Mouse (Mus musculus) liver, embryonic 14.5 days (tissue): ENCODE results near the gene Olfr1416. TPM values are rescaled to one million over a fixed set of nuclear protein-coding genes. Genes with fewer than 3 reads are reported as not detected.

Experiments
- ATAC-seq: fragments of 200-750 bp; cut with Nextera tagmentation; 2 replicates; pipeline ENCODE4 v1.8.0; 2017; ENCODE audit warnings: moderate number of reproducible peaks, mild to moderate bottlenecking, moderate library complexity; ENCODE audit not compliant: insufficient read depth
- DNase-seq, 3 experiments: peaks; one replicate each; pipeline ENCODE4 v3.0.0-alpha.2; 2012 to 2013; ENCODE audit warnings: low read depth in 3 of 3, low spot score in 3 of 3
- H3K27ac ChIP-seq: fragments of 300-500 bp; sonication (generic); 2 replicates; pipeline ENCODE4 v1.5.1; 2014; ENCODE audit warnings: moderate library complexity, mild to moderate bottlenecking, control low read depth, inconsistent platforms
- H3K27me3 ChIP-seq: fragments of 300-500 bp; sonication (generic); 2 replicates; pipeline ENCODE4 v1.6.1; 2014; ENCODE audit warnings: mild to moderate bottlenecking, low read length, moderate library complexity; ENCODE audit not compliant: control insufficient read depth, insufficient read depth
- H3K36me3 ChIP-seq: fragments of 300-500 bp; sonication (generic); replicated peaks from 2 replicates; pipeline ENCODE4 v1.6.1; 2014; ENCODE audit warnings: low read depth; ENCODE audit not compliant: control insufficient read depth, insufficient read depth
- H3K4me1 ChIP-seq, 2 experiments: fragments of 200-500 bp in 1 of 2; fragments of 300-500 bp in 1 of 2; sonication (generic) in 1 of 2; replicated peaks; 2 replicates each; pipeline ENCODE4 v1.6.1; 2012 to 2014; ENCODE audit warnings: antibody characterized with exemption in 1 of 2, inconsistent platforms in 1 of 2, low read length in 1 of 2; ENCODE audit not compliant: control insufficient read depth in 2 of 2, insufficient read depth in 2 of 2
- H3K4me2 ChIP-seq: fragments of 300-500 bp; sonication (generic); 2 replicates; pipeline ENCODE4 v1.6.1; 2014; ENCODE audit warnings: low read depth, mild to moderate bottlenecking, control low read depth, moderate library complexity
- H3K4me3 ChIP-seq, 2 experiments: fragments of 200-500 bp in 1 of 2; fragments of 300-500 bp in 1 of 2; sonication (generic) in 1 of 2; 2 replicates each; pipeline ENCODE4 v1.5.1; 2012 to 2014; ENCODE audit warnings: low read depth in 2 of 2, low read length in 2 of 2, mild to moderate bottlenecking in 2 of 2, control low read depth in 1 of 2, inconsistent platforms in 1 of 2, moderate library complexity in 1 of 2; ENCODE audit not compliant: insufficient read depth in 1 of 2
- H3K9ac ChIP-seq: fragments of 300-500 bp; sonication (generic); replicated peaks from 2 replicates; pipeline ENCODE4 v1.6.1; 2014; ENCODE audit warnings: mild to moderate bottlenecking, control low read depth, moderate library complexity
- H3K9me3 ChIP-seq: fragments of 300-500 bp; sonication (generic); 2 replicates; pipeline ENCODE4 v1.6.1; 2016; ENCODE audit warnings: low read length, mixed read lengths; ENCODE audit not compliant: control insufficient read depth
- CTCF ChIP-seq: IDR thresholded peaks from 2 replicates; pipeline ENCODE4 v1.5.1; 2016; ENCODE audit warnings: antibody characterized with exemption, low read depth, control low read depth
- EP300 ChIP-seq: IDR thresholded peaks from 2 replicates; pipeline ENCODE4 v1.6.1; 2016; ENCODE audit warnings: antibody characterized with exemption, low read depth
- WGBS: fragments of 180-500 bp; shearing (Covaris S2); extraction: QIAGEN DNeasy Blood & Tissue Kit; methylation state at CpG from one replicate; pipeline ENCODE4 v1.1.7; 2014; ENCODE audit not compliant: insufficient replicate concordance; 5-methylcytosine and 5-hydroxymethylcytosine counted together
- polyA plus RNA-seq, 2 experiments: library from polyadenylated mRNA; depleted of rRNA in 1 of 2; stranded (reverse) in 1 of 2; unstranded in 1 of 2; fragments of >200 nt; fragmentation: Nextera tagmentation in 1 of 2; extraction: Ambion mirVana in 1 of 2; gene quantifications; 2 replicates each; pipeline versions ENCODE4 v1.2.1 to v1.2.3; 2012 to 2014

The Olfr1416 gene
- polyA plus RNA-seq, 2 experiments, result not detected

- no peaks in the 10 kb centered on the region for H3K27me3 ChIP-seq
- peaks cover 6% of the 10 kb centered on the region for H3K36me3 ChIP-seq
- ATAC-seq (peak; percentile 90), DNase-seq (peak; percentile 30 to 32 (median 30))
- H3K4me3 ChIP-seq, result no peak overlapping the region
- H3K4me2 ChIP-seq, result no peak overlapping the region
- H3K9ac ChIP-seq, result no peak overlapping the region
- no peak overlapping the region for H3K27ac ChIP-seq
- WGBS, result 16% methylated on average over 6 of the region's 6 CpGs
- H3K9me3 ChIP-seq, result no peaks in the 10 kb centered on the region
- H3K4me1 ChIP-seq, result peaks cover 0 to 6% of the 10 kb centered on the region in 2 experiments; a peak in 2 of 4 replicates
- TF ChIP-seq CTCF (0 out of 2 replicates have a peak, but pooled peaks have one; percentile 3), EP300 (peak; percentile 49)
Measured at GRCm38 (mm10) chr1:92441453-92442063, 43.4 kb downstream of the Olfr1416 start.

DNA sequence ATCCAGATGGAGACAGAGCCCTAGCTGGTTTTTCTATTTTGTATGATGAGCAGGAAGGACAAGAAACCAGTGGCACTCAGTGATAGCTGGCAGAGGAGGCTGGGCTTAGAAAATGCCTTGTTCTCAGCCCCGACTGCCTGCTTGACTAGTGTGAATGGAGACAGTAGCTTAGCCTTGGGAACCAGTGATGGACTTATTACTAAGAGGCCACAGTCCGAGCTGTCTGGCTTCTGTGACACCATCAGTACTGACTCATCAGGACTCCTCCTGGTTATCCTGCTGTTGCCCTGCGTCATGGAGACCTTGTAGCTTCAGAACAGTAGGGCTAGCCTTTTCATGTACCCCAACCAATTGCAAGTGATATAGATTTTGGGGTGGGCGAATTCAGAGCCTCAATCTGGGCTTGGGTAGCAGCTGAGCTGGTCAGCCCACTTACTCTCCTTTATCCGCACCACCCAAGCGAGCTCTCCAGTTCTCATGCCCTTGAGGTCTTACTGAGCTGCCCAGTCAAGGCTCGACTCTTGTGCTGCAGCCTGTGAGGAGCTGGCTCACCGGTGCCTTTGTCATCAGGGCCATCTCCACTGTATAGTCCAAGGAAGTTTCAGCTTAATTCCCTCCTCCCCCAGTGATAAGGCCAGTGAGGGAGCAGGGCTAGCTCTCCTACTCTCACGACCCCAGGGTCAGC, 44.7 kb downstream of the Olfr1416 start:
- TF ChIP-seq CTCF (no peak), EP300 (no peak)
- H3K4me2 ChIP-seq, result no peak overlapping the region
- H3K9ac ChIP-seq, result no peak overlapping the region
- no peak overlapping the region for H3K4me3 ChIP-seq
- peaks cover 0 to 6% of the 10 kb centered on the region in 2 experiments; a peak in 2 of 4 replicates for H3K4me1 ChIP-seq
- ATAC-seq, result no peak
- H3K9me3 ChIP-seq, result no peaks in the 10 kb centered on the region
- WGBS, result 75% methylated on average over 9 of the region's 9 CpGs
- H3K27me3 ChIP-seq, result no peaks in the 10 kb centered on the region
- H3K36me3 ChIP-seq, result peaks cover 3% of the 10 kb centered on the region
- no peak overlapping the region for H3K27ac ChIP-seq
- no peak for DNase-seq

GRCm38 (mm10) chr1:92437678-92438271, 47.1 kb downstream of the Olfr1416 start:
- no peak for ATAC-seq

DNA sequence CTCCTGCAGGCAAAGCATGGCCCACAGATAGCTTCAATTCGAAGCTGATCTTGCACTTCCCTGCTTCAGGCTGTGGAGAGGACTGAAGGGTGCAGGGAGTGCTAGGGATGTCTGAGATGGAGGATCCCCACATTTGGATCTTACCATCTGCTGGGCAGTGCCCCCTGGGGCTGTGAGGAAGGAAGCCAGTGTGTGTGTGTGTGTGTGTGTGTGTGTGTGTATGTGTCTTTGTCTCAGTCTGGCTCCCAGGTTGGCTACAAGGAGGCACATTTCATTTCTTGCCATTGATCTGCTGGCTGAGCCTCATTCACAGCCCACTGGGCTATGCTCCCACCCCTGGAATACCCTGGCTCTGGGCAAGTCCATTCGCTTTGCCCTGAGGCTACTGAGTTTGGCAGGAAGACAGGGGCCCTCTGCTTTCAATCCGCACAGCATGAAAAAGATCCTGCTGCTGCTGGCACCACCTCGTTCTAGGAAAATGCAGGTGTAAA, 48.0 kb downstream of the Olfr1416 start:
- Histone ChIP-seq H3K27me3 (no peaks in the 10 kb centered on the region), H3K4me3 (no peak overlapping the region), H3K36me3 (peaks cover 3% of the 10 kb centered on the region), H3K4me1 (peaks cover 0 to 3% of the 10 kb centered on the region in 2 experiments; a peak in 2 of 4 replicates), H3K9ac (no peak overlapping the region), H3K27ac (no peak overlapping the region), H3K4me2 (no peak overlapping the region), H3K9me3 (no peaks in the 10 kb centered on the region)
- WGBS, result 58% methylated on average over 4 of the region's 4 CpGs
- ATAC-seq (no peak), DNase-seq (no peak)
- TF ChIP-seq CTCF (no peak), EP300 (no peak)

More at GRCm38 (mm10) chr1:92437678-92438271, 47.1 kb downstream of the Olfr1416 start:
- no peak for DNase-seq
- TF ChIP-seq EP300 (no peak), CTCF (no peak)
- Histone ChIP-seq H3K36me3 (peaks cover 3% of the 10 kb centered on the region), H3K4me3 (no peak overlapping the region), H3K27me3 (no peaks in the 10 kb centered on the region), H3K4me1 (peaks cover 0 to 6% of the 10 kb centered on the region in 2 experiments; a peak in 2 of 4 replicates), H3K9ac (no peak overlapping the region), H3K4me2 (no peak overlapping the region), H3K27ac (no peak overlapping the region), H3K9me3 (no peaks in the 10 kb centered on the region)
- 41% methylated on average over 9 of the region's 9 CpGs for WGBS

- Histone ChIP-seq H3K27me3 (no peaks in the 10 kb centered on the region), H3K36me3 (peaks cover 3% of the 10 kb centered on the region), H3K9me3 (no peaks in the 10 kb centered on the region), H3K4me1 (no peaks in the 10 kb centered on the region), H3K9ac (no peak overlapping the region), H3K4me2 (no peak overlapping the region), H3K27ac (no peak overlapping the region), H3K4me3 (no peak overlapping the region)
- DNase-seq (no peak), ATAC-seq (no peak)
- 64% methylated on average over 1 of the region's 1 CpGs for WGBS
- TF ChIP-seq EP300 (no peak), CTCF (no peak)
Measured at GRCm38 (mm10) chr1:92434986-92435385, 49.9 kb downstream of the Olfr1416 start.
